9 mouse cellular contexts compared by ENCODE assay signal in the genomic region with DNA sequence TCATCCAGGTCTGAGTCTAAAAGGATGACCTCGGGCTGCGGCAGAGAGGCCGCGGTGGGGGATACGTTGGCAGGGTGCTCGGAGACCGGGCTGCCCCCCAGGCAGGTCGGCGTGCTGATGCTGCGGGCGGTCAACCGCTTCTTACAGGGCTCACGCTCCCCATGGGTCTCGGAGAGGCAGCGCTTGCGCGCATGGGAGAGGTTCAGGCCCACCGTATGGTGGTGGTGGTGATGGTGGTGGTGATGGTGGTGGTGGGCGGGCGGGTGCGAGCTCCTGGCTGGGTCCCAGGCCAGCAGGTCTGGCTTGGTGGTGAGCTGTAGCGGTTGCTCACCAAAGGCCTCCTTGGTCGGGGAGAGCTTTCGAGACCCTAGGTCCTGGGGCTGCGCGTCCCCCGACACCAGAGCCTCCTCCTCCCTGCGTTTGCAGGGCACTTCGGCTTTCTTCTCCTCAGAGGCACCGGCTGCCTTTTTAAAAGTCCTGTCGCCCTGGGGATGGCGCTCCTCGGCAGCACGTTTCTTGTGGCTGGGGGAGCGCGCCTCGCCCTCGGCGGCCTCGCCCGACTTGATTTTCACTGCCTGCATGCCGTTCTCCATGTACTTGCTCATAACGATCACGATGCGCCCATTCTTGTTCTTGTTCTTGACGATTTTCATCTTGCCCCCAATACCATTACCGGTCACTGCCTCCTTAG. TPM values are rescaled to one million over a fixed set of nuclear protein-coding genes. Genes with fewer than 3 reads are reported as not detected.
DNase-seq lines count a peak whose midpoint lies in the region; ATAC-seq and TF ChIP-seq lines count a peak whose summit lies in the region.
"Had no signal": no experiment of that assay in that cellular context is flagged by ENCODE, and none has a peak within 500 bp of the region (broad histone marks: within the 10 kb centered on the region; RNA-seq: fewer than 3 reads in every experiment).

No protein-coding gene starts in this region.

- H3K4me1 ChIP-seq in stomach, embryonic 15.5 days, result peaks cover 64% of the 10 kb centered on the region
- peaks cover 21% of the 10 kb centered on the region for H3K4me1 ChIP-seq in stomach, postnatal 0 days (replicated peaks; ENCODE audit: control insufficient read depth, insufficient read depth)
- H3K4me1 ChIP-seq in embryonic facial prominence, embryonic 13.5 days, result peaks cover 66% of the 10 kb centered on the region
- peaks cover 25% of the 10 kb centered on the region; the same call in 1 of the 2 replicates for H3K4me1 ChIP-seq in intestine, postnatal 0 days (replicated peaks; ENCODE audit: control insufficient read depth, insufficient read depth, low read length)
- peaks cover 70% of the 10 kb centered on the region for H3K4me1 ChIP-seq in neural tube, embryonic 15.5 days

- H3K9me3 ChIP-seq in stomach, embryonic 15.5 days, result no peaks in the 10 kb centered on the region
- H3K9me3 ChIP-seq in stomach, postnatal 0 days (ENCODE audit: control insufficient read depth, low read length), result no peaks in the 10 kb centered on the region
- no peaks in the 10 kb centered on the region for H3K9me3 ChIP-seq in embryonic facial prominence, embryonic 13.5 days
- H3K9me3 ChIP-seq in intestine, postnatal 0 days (ENCODE audit: control insufficient read depth), result no peaks in the 10 kb centered on the region
- no peaks in the 10 kb centered on the region for H3K9me3 ChIP-seq in neural tube, embryonic 15.5 days (replicated peaks)
- H3K9me3 ChIP-seq: liver, embryonic 12.5 days had no signal

- no peak for ATAC-seq in stomach, embryonic 15.5 days (ENCODE audit: insufficient read depth, low FRiP score, low read depth)
- no peak for ATAC-seq in stomach, postnatal 0 days (ENCODE audit: low FRiP score, low TSS enrichment)
- ATAC-seq in embryonic facial prominence, embryonic 13.5 days (ENCODE audit: insufficient number of reproducible peaks, insufficient read depth, low FRiP score, low TSS enrichment, low read depth), result no peak
- ATAC-seq in intestine, postnatal 0 days, result no peak
- ATAC-seq in neural tube, embryonic 15.5 days (ENCODE audit: low FRiP score), result no peak
- ATAC-seq: liver, embryonic 12.5 days had no signal

- H3K27ac ChIP-seq in stomach, embryonic 15.5 days, result no peak overlapping the region
- no peak overlapping the region for H3K27ac ChIP-seq in stomach, postnatal 0 days (replicated peaks)
- H3K27ac ChIP-seq in embryonic facial prominence, embryonic 13.5 days, result no peak overlapping the region
- H3K27ac ChIP-seq in intestine, postnatal 0 days (ENCODE audit: low read depth, low read length), result 0 out of 2 replicates have a peak overlapping the region, but pooled peaks have one; percentile 21
- H3K27ac ChIP-seq in neural tube, embryonic 15.5 days (replicated peaks), result no peak overlapping the region
- H3K27ac ChIP-seq: liver, embryonic 12.5 days had no signal

- peaks cover 24% of the 10 kb centered on the region for H3K36me3 ChIP-seq in stomach, embryonic 15.5 days
- H3K36me3 ChIP-seq in stomach, postnatal 0 days (ENCODE audit: control insufficient read depth, insufficient read depth, low read length), result peaks cover 13% of the 10 kb centered on the region
- H3K36me3 ChIP-seq in embryonic facial prominence, embryonic 13.5 days, result peaks cover 43% of the 10 kb centered on the region
- peaks cover 21% of the 10 kb centered on the region; the same call in 1 of the 2 replicates for H3K36me3 ChIP-seq in intestine, postnatal 0 days (ENCODE audit: control insufficient read depth, insufficient read depth)
- H3K36me3 ChIP-seq in neural tube, embryonic 15.5 days, result peaks cover 22% of the 10 kb centered on the region

- H3K4me2 ChIP-seq in stomach, embryonic 15.5 days, result peak overlapping the region; percentile 21; the same call in 1 of the 2 replicates
- no peak overlapping the region for H3K4me2 ChIP-seq in stomach, postnatal 0 days (replicated peaks; ENCODE audit: low read depth)
- peak overlapping the region; percentile 32 for H3K4me2 ChIP-seq in embryonic facial prominence, embryonic 13.5 days
- no peak overlapping the region for H3K4me2 ChIP-seq in intestine, postnatal 0 days (replicated peaks; ENCODE audit: low read depth)
- peak overlapping the region; percentile 45 for H3K4me2 ChIP-seq in neural tube, embryonic 15.5 days
- H3K4me2 ChIP-seq: liver, embryonic 12.5 days had no signal

- no peak for TF ChIP-seq CTCF in stomach, postnatal 0 days (IDR thresholded peaks at IDR 0.05; ENCODE audit: low read depth)
- TF ChIP-seq CTCF in intestine, postnatal 0 days (IDR thresholded peaks at IDR 0.05; ENCODE audit: low read depth), result no peak

- 73% methylated on average over 47 of the region's 47 CpGs for WGBS in stomach, embryonic 15.5 days
- WGBS in stomach, postnatal 0 days, result 76% methylated on average over 47 of the region's 47 CpGs
- WGBS in embryonic facial prominence, embryonic 13.5 days, result 31% methylated on average over 46 of the region's 47 CpGs
- 80% methylated on average over 46 of the region's 47 CpGs for WGBS in intestine, postnatal 0 days
- 30% methylated on average over 47 of the region's 47 CpGs for whole genome bisulfite sequencing in neural tube, embryonic 15.5 days

- no peak overlapping the region for H3K9ac ChIP-seq in stomach, embryonic 15.5 days
- H3K9ac ChIP-seq in stomach, postnatal 0 days (ENCODE audit: low read length), result no peak overlapping the region
- 0 out of 2 replicates have a peak overlapping the region, but pooled peaks have one; percentile 40 for H3K9ac ChIP-seq in embryonic facial prominence, embryonic 13.5 days
- H3K9ac ChIP-seq in intestine, postnatal 0 days (ENCODE audit: low read depth, low read length), result no peak overlapping the region
- 0 out of 2 replicates have a peak overlapping the region, but pooled peaks have one; percentile 4 for H3K9ac ChIP-seq in neural tube, embryonic 15.5 days (replicated peaks)
- H3K9ac ChIP-seq: liver, embryonic 12.5 days had no signal

- no peak for DNase-seq in stomach, postnatal 0 days (ENCODE audit: low spot score)
- no peak for DNase-seq in gastrocnemius, postnatal 14 days
- no peak for DNase-seq in T-cell, adult 2 months (ENCODE audit: low spot score)

- H3K27me3 ChIP-seq in stomach, embryonic 15.5 days (replicated peaks), result 0 out of 2 replicates have a peak, but pooled peaks cover 7% of the 10 kb centered on the region
- no peaks in the 10 kb centered on the region for H3K27me3 ChIP-seq in stomach, postnatal 0 days (ENCODE audit: control insufficient read depth, insufficient read depth, low read length)
- H3K27me3 ChIP-seq in embryonic facial prominence, embryonic 13.5 days, result peaks cover 41% of the 10 kb centered on the region
- H3K27me3 ChIP-seq in intestine, postnatal 0 days (replicated peaks; ENCODE audit: control insufficient read depth, insufficient read depth, low read length), result no peaks in the 10 kb centered on the region
- H3K27me3 ChIP-seq in neural tube, embryonic 15.5 days (replicated peaks), result peaks cover 17% of the 10 kb centered on the region

- H3K4me3 ChIP-seq in stomach, embryonic 15.5 days (replicated peaks), result no peak overlapping the region
- H3K4me3 ChIP-seq in stomach, postnatal 0 days (ENCODE audit: low read depth, low read length), result no peak overlapping the region
- peak overlapping the region; percentile 18 for H3K4me3 ChIP-seq in embryonic facial prominence, embryonic 13.5 days
- H3K4me3 ChIP-seq in intestine, postnatal 0 days (ENCODE audit: low read depth, low read length), result no peak overlapping the region
- peak overlapping the region; percentile 15 for H3K4me3 ChIP-seq in neural tube, embryonic 15.5 days (replicated peaks)
- H3K4me3 ChIP-seq: erythroblast, embryonic 14.5 days; liver, embryonic 12.5 days had no signal

- intact Hi-C loops in gastrocnemius, postnatal 14 days (cut with DNase I; ENCODE audit: low total_unique reads), result loop anchor here (10.0 kb wide), 2 partner anchors 46 to 104 kb away; no protein-coding TSS in a partner anchor

- TF ChIP-seq EP300 in stomach, postnatal 0 days (optimal IDR thresholded peaks at IDR 0.05), result no peak

RNA-seq across cellular contexts. Expression of gene Cbx4, which starts 4.7 kb away (rescaled TPM):
- 10.2 and 10.3 TPM in 2 replicates for polyA plus RNA-seq in stomach, embryonic 15.5 days (2015; fragmentation: Nextera tagmentation; extraction: Ambion mirVana)
- 9.6 and 11.2 TPM in 2 replicates for polyA plus RNA-seq in stomach, postnatal 0 days (2015; fragmentation: Nextera tagmentation; extraction: Ambion mirVana)
- polyA plus RNA-seq in embryonic facial prominence, embryonic 13.5 days (2015; fragmentation: Nextera tagmentation; extraction: Ambion mirVana), result 13.0 and 14.4 TPM in 2 replicates
- 6.5 and 7.6 TPM in 2 replicates for polyA plus RNA-seq in intestine, postnatal 0 days (2015; fragmentation: Nextera tagmentation; extraction: Ambion mirVana)
- polyA plus RNA-seq in neural tube, embryonic 15.5 days (2015; fragmentation: Nextera tagmentation; extraction: Ambion mirVana), result 20.2 and 24.2 TPM in 2 replicates
- total RNA-seq in gastrocnemius, postnatal 14 days (2021), result 1 to 10 TPM; 4.7 to 5.9 TPM

RNA-seq across cellular contexts. Expression of gene Cbx8, which starts 40.5 kb away (rescaled TPM):
- polyA plus RNA-seq in stomach, embryonic 15.5 days (2015; fragmentation: Nextera tagmentation; extraction: Ambion mirVana), result 6.9 and 7.2 TPM in 2 replicates
- 4.6 and 5.1 TPM in 2 replicates for polyA plus RNA-seq in stomach, postnatal 0 days (2015; fragmentation: Nextera tagmentation; extraction: Ambion mirVana)
- 6.8 and 10.7 TPM in 2 replicates for polyA plus RNA-seq in embryonic facial prominence, embryonic 13.5 days (2015; fragmentation: Nextera tagmentation; extraction: Ambion mirVana)
- polyA plus RNA-seq in intestine, postnatal 0 days (2015; fragmentation: Nextera tagmentation; extraction: Ambion mirVana), result 6.4 and 6.6 TPM in 2 replicates
- 7.2 and 7.3 TPM in 2 replicates for polyA plus RNA-seq in neural tube, embryonic 15.5 days (2015; fragmentation: Nextera tagmentation; extraction: Ambion mirVana)
- 1 to 10 TPM; 2.1 to 2.7 TPM for total RNA-seq in gastrocnemius, postnatal 14 days (2021)

RNA-seq across cellular contexts. Expression of gene Cbx2, which starts 58.5 kb away (rescaled TPM):
- polyA plus RNA-seq in stomach, embryonic 15.5 days (2015; fragmentation: Nextera tagmentation; extraction: Ambion mirVana), result 21.3 and 24.8 TPM in 2 replicates
- 5.1 and 5.3 TPM in 2 replicates for polyA plus RNA-seq in stomach, postnatal 0 days (2015; fragmentation: Nextera tagmentation; extraction: Ambion mirVana)
- 54.4 and 64.8 TPM in 2 replicates for polyA plus RNA-seq in embryonic facial prominence, embryonic 13.5 days (2015; fragmentation: Nextera tagmentation; extraction: Ambion mirVana)
- 4.9 TPM in 2 replicates for polyA plus RNA-seq in intestine, postnatal 0 days (2015; fragmentation: Nextera tagmentation; extraction: Ambion mirVana)
- 8.3 and 13.3 TPM in 2 replicates for polyA plus RNA-seq in neural tube, embryonic 15.5 days (2015; fragmentation: Nextera tagmentation; extraction: Ambion mirVana)
- 1 to 10 TPM; 1.4 to 1.9 TPM for total RNA-seq in gastrocnemius, postnatal 14 days (2021)

Comparison
In these comparisons a context has a peak if more than half of its experiments do, and no peak if none do; other contexts are left out.
1. H3K4me2 ChIP-seq: peak in stomach, embryonic 15.5 days (single experiment), embryonic facial prominence, embryonic 13.5 days (single experiment) and neural tube, embryonic 15.5 days (single experiment); none in stomach, postnatal 0 days (single experiment) and intestine, postnatal 0 days (single experiment).
2. H3K4me3 ChIP-seq: peak in embryonic facial prominence, embryonic 13.5 days (single experiment) and neural tube, embryonic 15.5 days (single experiment); none in stomach, embryonic 15.5 days (single experiment), stomach, postnatal 0 days (single experiment) and intestine, postnatal 0 days (single experiment).
3. H3K9ac ChIP-seq: peak in embryonic facial prominence, embryonic 13.5 days (single experiment) and neural tube, embryonic 15.5 days (single experiment); none in stomach, embryonic 15.5 days (single experiment), stomach, postnatal 0 days (single experiment) and intestine, postnatal 0 days (single experiment).